Mouse (Mus musculus) left cerebral cortex, adult 2 months (tissue): Measurements from ENCODE around the gene Ostf1. TPM values are rescaled to one million over a fixed set of nuclear protein-coding genes. Genes with fewer than 3 reads are reported as not detected.
A peak's percentile ranks its signal among the peaks of the same experiment; 100 is the strongest.

Source experiments
- DNase-seq, 2 experiments: peaks; one replicate each; pipeline ENCODE4 v3.0.0; 2021 to 2022; ENCODE audit warnings: low spot score in 2 of 2, mixed read lengths in 1 of 2; ENCODE audit errors: extremely low spot score in 1 of 2
- H3K27ac ChIP-seq: fragments of 200-600 bp; 2 replicates; pipeline ENCODE4 v1.8.1; 2022
- H3K4me3 ChIP-seq: fragments of 200-600 bp; 2 replicates; pipeline ENCODE4 v1.8.1; 2022
- CTCF ChIP-seq: fragments of 200-600 bp; IDR thresholded peaks from 2 replicates; pipeline ENCODE4 v1.8.1; 2022; ENCODE audit warnings: antibody characterized with exemption, mild to moderate bottlenecking, moderate library complexity
- intact Hi-C: fragments of 180-260 bp; cut with DNase I; formaldehyde crosslinking; loops from one replicate; pipeline ENCODE4 v1.15.1; 2025
- total RNA-seq, 2 experiments: library from RNA; stranded (reverse); gene quantifications; 2 replicates each; pipeline ENCODE4 v1.2.3; 2021

The Ostf1 gene
- total RNA-seq, 2 experiments from 2014 or later = 18.8 to 19.7 TPM

- no peak overlapping the region for H3K27ac ChIP-seq
- peak; percentile 55 to 73 for DNase-seq
- no peak overlapping the region for H3K4me3 ChIP-seq
- intact Hi-C loops = loop anchor here (1.0 to 10.0 kb wide), 5 partner anchors 544 to 1424 kb away; no protein-coding TSS in a partner anchor
- peak; percentile 79 for TF ChIP-seq CTCF
Observed at GRCm38 (mm10) chr19:18548668-18549067, 83.0 kb downstream of the Ostf1 start.

Other genes starting within 250 kb of the Ostf1 start
- 1 to 10 TPM; 4.9 to 5.4 TPM for gene Nmrk1, start 127 bp upstream of the Ostf1 start, total RNA-seq
- gene Carnmt1, start 38.9 kb upstream of the Ostf1 start, total RNA-seq = 10 to 100 TPM; 12.6 to 12.9 TPM
- gene D030056L22Rik, start 81.4 kb upstream of the Ostf1 start, total RNA-seq = 10 to 100 TPM; 20.7 to 25.2 TPM
- under 1 TPM; 0.33 to 0.59 TPM for gene Trpm6, start 118.2 kb upstream of the Ostf1 start, total RNA-seq